Mouse (Mus musculus): ENCODE data around the gene Ugt2b1. TPM values are rescaled to one million over a fixed set of nuclear protein-coding genes. Genes with fewer than 3 reads are reported as not detected.
"Not testable (repeated sequence)": the region's sequence is repeated elsewhere in the genome, so short reads cannot be mapped to it uniquely, and the experiment has no call there.

Ugt2b1 gene
- polyA plus RNA-seq (2017; shearing (Covaris generic)): not detected

- ATAC-seq: no peak
These were observed at the start of gene Ugt2b1 for GRCm38 (mm10) chr5:86926426-86926825. Ugt2b1 (minus strand) TSS chr5:86926530.

DNA sequence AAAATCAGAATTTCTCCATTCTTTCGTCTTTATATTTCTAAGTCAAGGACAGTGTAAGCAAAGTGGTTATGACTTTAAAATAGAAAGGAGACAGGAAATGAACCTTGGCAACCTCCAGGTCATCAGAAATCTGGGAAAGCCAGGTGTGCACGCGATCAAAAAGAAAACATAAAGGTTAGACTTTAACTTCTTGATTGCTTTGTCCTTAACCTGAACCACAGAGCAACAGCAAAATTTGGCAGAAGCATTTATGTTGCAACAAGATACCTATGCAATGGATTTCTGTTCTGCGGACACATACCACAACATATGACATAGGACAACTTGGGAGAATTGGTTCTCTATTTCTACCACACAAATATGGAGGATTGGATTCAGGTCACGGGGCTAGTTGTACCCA lies 40.9 kb upstream of the Ugt2b1 start:
- not testable (repeated sequence) for ATAC-seq

DNA sequence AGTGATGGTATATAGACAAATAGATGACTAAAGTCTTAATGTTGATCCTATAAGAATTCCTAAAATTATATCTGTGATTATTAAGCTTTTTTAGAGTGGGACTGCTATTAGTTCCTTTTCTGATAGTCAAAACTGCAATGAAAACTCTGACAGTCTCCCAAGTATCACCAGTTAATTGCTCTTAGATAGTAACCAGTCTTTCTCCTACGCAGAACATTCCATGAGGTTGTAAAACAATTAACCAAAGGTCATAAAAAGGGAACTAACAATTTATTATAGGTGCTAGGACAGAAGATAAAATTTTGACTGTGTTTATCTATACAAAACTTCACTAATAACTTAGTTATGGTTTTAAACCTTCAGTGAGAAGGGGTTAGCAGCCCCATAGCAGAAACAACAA lies 36.5 kb upstream of the Ugt2b1 start:
- ATAC-seq: not testable (repeated sequence)

- no peak for ATAC-seq
These were observed 35.4 kb upstream of the Ugt2b1 start for GRCm38 (mm10) chr5:86961587-86962358.

DNA sequence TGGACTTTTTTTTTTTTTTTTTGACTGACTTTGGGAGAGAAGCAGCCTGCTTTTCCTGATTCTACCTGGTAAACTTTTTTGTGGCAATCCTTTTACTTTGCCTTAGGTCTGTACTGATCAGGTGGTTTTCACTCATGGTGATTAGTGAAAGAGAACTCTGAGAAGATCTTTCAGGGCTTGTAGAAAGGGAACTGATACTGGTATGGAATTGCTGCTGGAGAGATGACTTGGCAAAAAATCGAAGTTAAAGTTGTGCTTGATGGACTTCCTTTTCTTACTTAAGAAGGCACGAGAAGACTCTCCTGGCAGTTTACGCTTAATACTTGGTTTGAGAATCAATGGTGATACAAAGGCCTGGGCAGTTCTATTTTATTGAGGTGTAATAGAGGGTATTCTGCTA lies 34.2 kb upstream of the Ugt2b1 start:
- ATAC-seq: no peak

DNA sequence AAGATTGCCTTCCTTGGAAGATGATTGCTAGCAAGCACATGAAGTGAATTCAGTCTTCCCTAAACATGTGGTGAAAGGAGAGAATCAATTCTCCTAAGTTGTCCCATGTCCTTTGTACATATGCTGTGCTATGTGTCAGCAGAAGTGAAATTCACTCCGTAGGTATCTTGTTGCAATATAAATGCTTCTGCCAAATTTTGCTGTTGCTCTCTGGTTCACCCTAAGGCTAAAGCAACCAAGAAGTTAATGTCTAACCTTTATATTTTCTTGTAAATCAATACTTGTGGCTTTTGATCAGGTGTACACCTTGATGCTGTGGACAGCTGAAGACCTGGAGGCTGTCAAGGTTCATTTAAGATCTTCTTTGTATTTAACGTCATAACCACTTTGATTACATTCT lies 15.8 kb upstream of the Ugt2b1 start:
- no peak for ATAC-seq

- no peak for ATAC-seq
These were observed 5.6 kb downstream of the Ugt2b1 start for GRCm38 (mm10) chr5:86920661-86921233.

- no peak for ATAC-seq
These were observed 14.8 kb downstream of the Ugt2b1 start for GRCm38 (mm10) chr5:86911357-86912099.

DNA sequence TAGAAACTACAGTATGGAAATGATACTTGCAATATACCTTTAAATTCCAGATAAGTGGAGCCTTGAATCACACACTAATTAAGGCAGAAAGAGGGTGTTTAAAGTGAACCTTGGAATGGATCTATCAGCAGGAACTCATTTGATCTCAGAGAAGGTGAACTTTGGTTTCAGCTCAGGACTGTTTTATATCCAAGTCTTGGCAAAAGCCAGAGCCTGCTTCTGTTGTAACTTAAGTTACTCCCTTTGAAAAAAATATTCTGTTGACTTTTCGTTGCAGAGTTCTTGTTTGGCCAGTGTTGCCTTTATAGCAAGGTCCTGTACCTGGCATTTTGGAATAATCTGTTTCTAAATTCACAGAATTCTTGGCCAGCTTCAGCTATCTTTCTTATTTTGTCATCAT lies 15.6 kb downstream of the Ugt2b1 start:
- no peak for ATAC-seq

DNA sequence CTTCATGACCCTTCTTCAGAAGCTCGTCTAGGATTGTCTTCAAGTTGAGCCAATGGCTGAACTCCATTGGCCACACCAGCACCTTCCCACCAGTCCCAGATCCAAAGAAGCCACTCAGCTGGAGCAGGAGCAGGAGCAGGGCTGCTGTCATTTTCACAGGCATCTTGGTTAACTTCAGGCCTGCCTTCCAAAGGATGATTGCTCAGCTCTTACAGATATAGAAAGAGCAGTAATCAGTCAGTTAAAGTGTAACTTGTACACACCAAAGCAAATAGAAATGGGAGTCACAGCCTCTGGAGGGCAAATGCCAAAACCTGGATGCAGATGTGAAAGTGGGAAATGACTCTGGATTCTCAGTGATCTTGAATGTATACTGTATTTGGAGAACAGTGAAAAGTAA lies 19.6 kb downstream of the Ugt2b1 start, which contains the start of gene Ugt2b34:
Gene Ugt2b34 (minus strand): TSS at position 180 of the 400 bp plus-strand sequence.
- no peak for ATAC-seq

DNA sequence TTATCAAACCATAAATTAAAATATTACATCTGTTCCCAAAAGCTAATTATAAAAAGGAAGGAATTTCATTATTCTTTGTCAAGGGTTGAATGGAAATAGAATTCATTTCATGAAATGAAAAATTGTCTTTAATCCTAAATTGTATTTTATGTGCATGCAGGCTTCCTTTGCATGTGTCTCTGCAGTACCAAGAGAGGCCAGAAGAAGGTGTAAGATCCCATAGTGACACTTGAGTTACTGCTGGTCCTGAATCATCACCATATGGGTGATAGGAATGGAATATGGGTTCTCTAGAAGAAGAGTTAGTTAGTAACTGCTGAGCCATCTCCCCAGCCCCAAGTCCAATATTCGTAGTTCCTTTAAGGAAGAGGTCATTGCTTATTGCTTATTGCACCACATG lies 36.4 kb downstream of the Ugt2b1 start:
- no peak for ATAC-seq

DNA sequence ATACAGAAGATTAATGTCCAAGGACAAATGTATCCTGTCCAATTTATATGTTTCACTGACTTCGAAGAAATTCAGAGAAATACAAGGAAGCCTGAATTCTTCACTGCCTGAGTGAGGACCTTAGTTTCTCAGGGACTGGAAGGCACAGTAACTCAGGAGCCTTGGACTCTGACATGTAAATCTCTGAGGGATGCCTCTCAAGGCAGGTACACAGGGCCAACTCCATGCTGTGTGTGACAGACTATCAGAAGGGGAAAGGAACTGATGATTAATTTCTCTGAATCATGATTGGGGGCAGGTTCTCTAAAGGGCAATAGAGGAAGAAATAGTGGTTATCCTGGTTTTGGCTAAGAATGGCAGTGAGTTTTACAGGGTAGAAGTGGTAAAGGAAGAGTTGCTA lies 37.9 kb downstream of the Ugt2b1 start:
- no peak for ATAC-seq

GRCm38 (mm10) chr5:86887081-86887480 lies 39.2 kb downstream of the Ugt2b1 start:
- ATAC-seq: no peak

- no peak for ATAC-seq
These were observed 39.7 kb downstream of the Ugt2b1 start for GRCm38 (mm10) chr5:86886620-86887019.

DNA sequence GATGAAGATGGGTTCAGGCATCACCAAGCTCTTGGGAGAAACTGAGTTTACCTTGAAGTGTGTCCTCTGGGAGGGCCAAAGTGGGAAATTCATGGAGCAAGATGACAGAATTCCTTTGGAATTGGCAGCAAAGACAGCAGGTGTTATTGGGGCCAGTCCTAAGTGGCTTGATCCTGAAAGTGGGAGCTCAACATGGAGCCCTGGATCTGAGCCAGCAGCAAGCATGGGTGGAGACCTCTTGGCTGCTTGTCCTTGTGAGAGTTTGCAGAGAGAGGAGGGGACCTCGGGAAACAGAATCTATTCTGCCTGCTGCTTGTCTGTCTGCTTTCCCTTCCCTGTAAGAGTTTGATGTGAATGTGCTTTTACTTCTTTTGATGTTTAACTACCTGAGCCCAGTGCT lies 54.5 kb downstream of the Ugt2b1 start:
- no peak for ATAC-seq

Other genes starting within 250 kb of the Ugt2b1 start
- gene Tmprss11e, start 180.7 kb downstream of the Ugt2b1 start, polyA plus RNA-seq (2017; shearing (Covaris generic)): under 1 TPM; 0.24 to 0.39 TPM
- gene Ythdc1, start 122.3 kb downstream of the Ugt2b1 start, polyA plus RNA-seq (2017; shearing (Covaris generic)): 10 to 100 TPM; 74.9 to 83.7 TPM
- gene Ugt2b34, start 19.6 kb downstream of the Ugt2b1 start, polyA plus RNA-seq (2017; shearing (Covaris generic)): not detected
- gene Ugt2b35, start 74.3 kb upstream of the Ugt2b1 start, polyA plus RNA-seq (2017; shearing (Covaris generic)): not detected
- not detected for gene Ugt2b36, start 166.0 kb upstream of the Ugt2b1 start, polyA plus RNA-seq (2017; shearing (Covaris generic))
- not detected for gene Ugt2b5, start 213.8 kb upstream of the Ugt2b1 start, polyA plus RNA-seq (2017; shearing (Covaris generic))

Data from CD4-positive, CD25-positive, alpha-beta regulatory T cell, adult 4 months (primary cell).